Mouse (Mus musculus) spleen, postnatal 0 days (tissue): Measurements from ENCODE around the gene Omg. TPM values are rescaled to one million over a fixed set of nuclear protein-coding genes. Genes with fewer than 3 reads are reported as not detected.

Experiments used
- polyA plus RNA-seq: library from polyadenylated mRNA; unstranded; fragments of >200 nt; fragmentation: Nextera tagmentation; extraction: Ambion mirVana; gene quantifications from 2 replicates; pipeline ENCODE4 v1.2.1, GENCODE M21; 2015

The Omg gene
- 0.12 and 0.22 TPM in 2 replicates for polyA plus RNA-seq

DNA sequence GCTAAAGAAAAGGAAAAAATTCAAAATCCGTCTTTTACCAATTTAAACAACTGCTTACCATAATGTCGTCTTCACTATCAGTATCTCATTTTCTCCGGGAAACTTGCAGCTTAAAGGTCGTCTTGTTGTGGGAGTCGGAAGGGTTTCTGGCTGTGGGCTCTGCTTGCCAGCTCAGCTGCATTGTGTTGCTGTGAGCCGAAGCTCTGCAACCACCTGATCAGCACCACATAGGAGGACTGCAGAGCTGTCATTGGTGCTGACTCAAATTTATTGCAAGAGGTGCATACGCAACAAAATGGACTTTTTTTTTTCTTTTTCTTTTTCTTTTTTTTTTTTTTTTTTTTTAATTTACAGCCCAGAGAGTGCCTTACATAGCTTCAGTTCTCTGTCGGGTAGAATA is at the start of gene Omg:
Omg (minus strand) TSS at position 240 of the 400 bp plus-strand sequence.

DNA sequence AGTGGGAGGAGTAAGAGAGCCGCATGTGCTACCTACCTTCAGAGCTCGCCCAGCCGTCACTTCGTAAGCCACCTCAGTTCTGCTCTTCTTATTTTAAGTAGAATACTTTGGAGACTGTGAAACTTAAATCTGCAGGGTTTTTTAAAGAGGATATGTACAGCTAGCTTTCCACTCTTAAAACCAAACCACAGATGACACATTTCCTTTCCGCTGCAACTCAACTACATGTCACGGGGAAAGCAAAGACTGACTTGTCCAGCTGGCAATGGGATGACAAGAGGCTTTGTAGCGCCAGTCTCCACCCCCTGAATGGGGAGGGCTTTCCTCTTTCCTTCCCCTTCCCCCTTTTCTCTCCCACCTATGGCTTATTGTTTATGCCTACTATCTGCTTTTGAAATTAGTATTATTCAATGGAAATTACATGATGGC is 26.5 kb upstream of the Omg start, which contains the start of the genes Evi2 and Evi2a:
Evi2 (minus strand) TSS at position 257 of the 429 bp plus-strand sequence.
Evi2a (minus strand) TSS at position 277 of the 429 bp plus-strand sequence.

DNA sequence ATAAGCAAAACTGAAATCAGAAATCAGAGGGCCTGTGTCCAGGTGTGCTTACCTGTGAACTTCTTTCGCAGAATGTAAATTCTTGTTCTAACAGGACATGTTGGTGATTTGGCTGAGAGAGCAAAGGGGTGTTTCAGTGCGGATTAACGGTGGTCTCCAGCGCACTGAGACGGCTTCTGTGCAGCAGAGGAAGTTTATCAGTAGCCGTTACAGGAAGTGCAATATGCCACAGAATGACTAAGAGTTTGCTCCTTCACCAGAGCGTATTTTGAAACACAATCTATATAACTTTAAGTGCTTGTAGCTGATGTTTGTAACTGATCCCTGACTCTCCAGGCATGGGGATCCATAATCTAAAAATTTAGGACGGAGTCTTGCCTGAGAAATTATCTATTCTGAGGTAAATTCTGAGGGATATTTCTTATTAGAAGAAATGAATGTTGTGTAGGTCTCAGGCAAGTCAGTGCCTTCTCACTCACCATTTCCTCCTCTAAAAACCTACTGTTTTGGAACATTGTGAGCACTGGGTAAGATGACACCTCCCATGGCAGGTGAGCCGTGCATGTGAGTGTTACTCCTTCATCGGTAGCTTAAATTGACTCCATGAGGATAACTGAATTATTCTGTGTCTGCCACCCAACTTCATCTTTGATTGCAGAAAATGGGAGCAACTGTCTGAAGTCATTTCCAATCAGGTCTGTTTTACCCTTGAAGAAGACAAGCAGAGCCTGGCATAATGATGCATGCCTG is 19.9 kb upstream of the Omg start, which contains the start of gene Evi2b:
Evi2b (minus strand) TSS at position 203 of the 750 bp plus-strand sequence.

Other genes starting within 250 kb of the Omg start
- 65.1 and 80.9 TPM in 2 replicates for gene Wsb1, start 249.4 kb downstream of the Omg start, polyA plus RNA-seq
- gene Gm9964, start 207.2 kb downstream of the Omg start, polyA plus RNA-seq: not detected in 2 replicates
- 4.6 and 5.2 TPM in 2 replicates for gene Nf1, start 164.4 kb downstream of the Omg start, polyA plus RNA-seq
- gene Evi2b, start 19.7 kb upstream of the Omg start, polyA plus RNA-seq: 15.7 and 21.1 TPM in 2 replicates
- 2.8 and 3.7 TPM in 2 replicates for gene Evi2, start 26.5 kb upstream of the Omg start, polyA plus RNA-seq
- 14.7 and 19.4 TPM in 2 replicates for gene Evi2a, start 26.5 kb upstream of the Omg start, polyA plus RNA-seq
- gene Rab11fip4, start 87.1 kb upstream of the Omg start, polyA plus RNA-seq: 0.69 and 1.2 TPM in 2 replicates